In genomic region chr7:16948923-16949458, GRCm38 (mm10) we compare ENCODE assay signal across 14 mouse cellular contexts. TPM values are rescaled to one million over a fixed set of nuclear protein-coding genes. Genes with fewer than 3 reads are reported as not detected.
DNase-seq lines count a peak whose midpoint lies in the region; ATAC-seq and TF ChIP-seq lines count a peak whose summit lies in the region.
"Had no signal": no experiment of that assay in that cellular context is flagged by ENCODE, and none has a peak within 500 bp of the region (broad histone marks: within the 10 kb centered on the region; RNA-seq: fewer than 3 reads in every experiment).

No protein-coding gene starts in this region.

- no peaks in the 10 kb centered on the region; the same call in 1 of the 2 replicates for H3K27me3 ChIP-seq in forebrain, embryonic 15.5 days
- H3K27me3 ChIP-seq in midbrain, postnatal 0 days (ENCODE audit: insufficient read depth, low read length) = no peaks in the 10 kb centered on the region
- H3K27me3 ChIP-seq in intestine, embryonic 16.5 days (replicated peaks; ENCODE audit: control insufficient read depth, insufficient read depth, low read length) = peaks cover 34% of the 10 kb centered on the region
- H3K27me3 ChIP-seq: Patski had no signal

- H3K9ac ChIP-seq in forebrain, embryonic 15.5 days (replicated peaks) = 0 out of 2 replicates have a peak overlapping the region, but pooled peaks have one; percentile 73
- 0 out of 2 replicates have a peak overlapping the region, but pooled peaks have one; percentile 13 for H3K9ac ChIP-seq in midbrain, postnatal 0 days (replicated peaks; ENCODE audit: low read length, poor library complexity, severe bottlenecking)
- no peak overlapping the region for H3K9ac ChIP-seq in intestine, embryonic 16.5 days (ENCODE audit: low read depth, low read length)
- H3K9ac ChIP-seq: liver, embryonic 12.5 days had no signal

- H3K27ac ChIP-seq in left cerebral cortex, adult 2 months = peak overlapping the region; percentile 78; the same call in 1 of the 2 replicates
- H3K27ac ChIP-seq in forebrain, embryonic 15.5 days (replicated peaks) = peak overlapping the region; percentile 67
- peak overlapping the region; percentile 45; the same call in 1 of the 2 replicates for H3K27ac ChIP-seq in midbrain, postnatal 0 days (ENCODE audit: low read depth, low read length)
- H3K27ac ChIP-seq in intestine, embryonic 16.5 days (ENCODE audit: low read length) = no peak overlapping the region
- H3K27ac ChIP-seq: embryonic facial prominence, embryonic 13.5 days; liver, embryonic 12.5 days had no signal

- H3K4me2 ChIP-seq in forebrain, embryonic 15.5 days (replicated peaks) = peak overlapping the region; percentile 78
- peak overlapping the region; percentile 93 for H3K4me2 ChIP-seq in midbrain, postnatal 0 days (ENCODE audit: low read depth, low read length, poor library complexity, severe bottlenecking)
- no peak overlapping the region for H3K4me2 ChIP-seq in intestine, embryonic 16.5 days (ENCODE audit: low read depth, low read length)

- H3K9me3 ChIP-seq in forebrain, embryonic 15.5 days = no peaks in the 10 kb centered on the region
- no peaks in the 10 kb centered on the region for H3K9me3 ChIP-seq in midbrain, postnatal 0 days (ENCODE audit: low read length)
- no peaks in the 10 kb centered on the region for H3K9me3 ChIP-seq in intestine, embryonic 16.5 days (ENCODE audit: control insufficient read depth, low read length)
- H3K9me3 ChIP-seq: embryonic facial prominence, embryonic 13.5 days; liver, embryonic 12.5 days had no signal

- H3K4me1 ChIP-seq in forebrain, embryonic 15.5 days = peaks cover 64% of the 10 kb centered on the region
- peaks cover 15% of the 10 kb centered on the region for H3K4me1 ChIP-seq in midbrain, postnatal 0 days (ENCODE audit: insufficient read depth, low read length)
- peaks cover 48% of the 10 kb centered on the region for H3K4me1 ChIP-seq in intestine, embryonic 16.5 days (ENCODE audit: control insufficient read depth, insufficient read depth, low read length)

- no peak for ATAC-seq in forebrain, embryonic 15.5 days (replicated peaks)
- no peak for ATAC-seq in midbrain, postnatal 0 days (ENCODE audit: low FRiP score)
- no peak for ATAC-seq in intestine, embryonic 16.5 days
- ATAC-seq: liver, embryonic 12.5 days; Patski had no signal

- WGBS in forebrain, embryonic 15.5 days = 51% methylated on average over 8 of the region's 8 CpGs
- 56% methylated on average over 8 of the region's 8 CpGs for WGBS in midbrain, postnatal 0 days
- WGBS in intestine, embryonic 16.5 days = 68% methylated on average over 8 of the region's 8 CpGs

- DNase-seq in left cerebral cortex, adult 2 months (ENCODE audit: extremely low spot score in 1 of 2, low spot score in 2 of 2) = no peak
- DNase-seq in left cerebral cortex, adult 8-10 months (ENCODE audit: low spot score in 2 of 2) = no peak
- peak; percentile 37 to 57 for DNase-seq in cerebellum, postnatal 14 days
- DNase-seq in midbrain, postnatal 0 days (ENCODE audit: low spot score) = peak; percentile 65
- no peak for DNase-seq in adrenal gland, postnatal 36 days
- DNase-seq: kidney, adult 11 months; kidney, postnatal 4 days; lung, postnatal 10 days had no signal

- no peaks in the 10 kb centered on the region for H3K36me3 ChIP-seq in forebrain, embryonic 15.5 days
- no peaks in the 10 kb centered on the region; the same call in 1 of the 2 replicates for H3K36me3 ChIP-seq in midbrain, postnatal 0 days (ENCODE audit: insufficient read depth, low read length)
- H3K36me3 ChIP-seq in intestine, embryonic 16.5 days (ENCODE audit: control insufficient read depth, insufficient read depth, low read length) = no peaks in the 10 kb centered on the region
- H3K36me3 ChIP-seq: embryonic facial prominence, embryonic 13.5 days; liver, embryonic 12.5 days had no signal

- H3K4me3 ChIP-seq in left cerebral cortex, adult 2 months = no peak overlapping the region; the same call in 1 of the 2 replicates
- H3K4me3 ChIP-seq in forebrain, embryonic 15.5 days = peak overlapping the region; percentile 60
- H3K4me3 ChIP-seq in midbrain, postnatal 0 days (ENCODE audit: low read depth, low read length) = peak overlapping the region; percentile 69
- H3K4me3 ChIP-seq in intestine, embryonic 16.5 days (ENCODE audit: low read length) = no peak overlapping the region

- intact Hi-C loops in left cerebral cortex, adult 2 months (cut with DNase I) = no loop called here

- peak; percentile 24 for TF ChIP-seq CTCF in left cerebral cortex, adult 2 months (IDR thresholded peaks at IDR 0.05)
- TF ChIP-seq CTCF in midbrain, postnatal 0 days (IDR thresholded peaks at IDR 0.05) = peak; percentile 59

RNA-seq across cellular contexts. Expression of gene Pnmal2, which starts 4.5 kb away (rescaled TPM):
- 100 to 1,000 TPM; 304 to 311 TPM for total RNA-seq in left cerebral cortex, adult 2 months (2021)
- total RNA-seq in left cerebral cortex, adult 8-10 months (2022) = 100 to 1,000 TPM; 270 to 304 (median 294) TPM
- 87.4 and 102 TPM in 2 replicates for polyA plus RNA-seq in forebrain, embryonic 15.5 days (2015; fragmentation: Nextera tagmentation; extraction: Ambion mirVana)
- total RNA-seq in midbrain, postnatal 0 days (2014; rRNA removed) = 155 and 174 TPM in 2 replicates
- 180 and 187 TPM in 2 replicates for polyA plus RNA-seq in midbrain, postnatal 0 days (2015; fragmentation: Nextera tagmentation; extraction: Ambion mirVana)
- polyA plus RNA-seq in intestine, embryonic 16.5 days (2015; fragmentation: Nextera tagmentation; extraction: Ambion mirVana) = 4.9 and 5.4 TPM in 2 replicates
- total RNA-seq in adrenal gland, postnatal 36 days (2021) = 10 to 100 TPM; 21.9 to 32.4 TPM

RNA-seq across cellular contexts. Expression of gene Pnmal1, which starts 10.5 kb away (rescaled TPM):
- total RNA-seq in left cerebral cortex, adult 2 months (2021) = 100 to 1,000 TPM; 106 to 118 TPM
- total RNA-seq in left cerebral cortex, adult 8-10 months (2022) = 100 to 1,000 TPM; 101 to 107 (median 104) TPM
- polyA plus RNA-seq in forebrain, embryonic 15.5 days (2015; fragmentation: Nextera tagmentation; extraction: Ambion mirVana) = 47.9 and 53.1 TPM in 2 replicates
- total RNA-seq in midbrain, postnatal 0 days (2014; rRNA removed) = 41.2 and 54.0 TPM in 2 replicates
- 64.8 and 65.2 TPM in 2 replicates for polyA plus RNA-seq in midbrain, postnatal 0 days (2015; fragmentation: Nextera tagmentation; extraction: Ambion mirVana)
- polyA plus RNA-seq in intestine, embryonic 16.5 days (2015; fragmentation: Nextera tagmentation; extraction: Ambion mirVana) = 2.7 and 2.9 TPM in 2 replicates
- total RNA-seq in adrenal gland, postnatal 36 days (2021) = 1 to 10 TPM; 3.9 to 4.4 TPM
- polyA plus RNA-seq: Patski had no signal

RNA-seq across cellular contexts. Expression of gene Calm3, which starts 25.1 kb away (rescaled TPM):
- 1,000 to 10,000 TPM; 1,732 to 1,834 TPM for total RNA-seq in left cerebral cortex, adult 2 months (2021)
- total RNA-seq in left cerebral cortex, adult 8-10 months (2022) = 1,000 to 10,000 TPM; 1,595 to 1,874 (median 1,737) TPM
- polyA plus RNA-seq in forebrain, embryonic 15.5 days (2015; fragmentation: Nextera tagmentation; extraction: Ambion mirVana) = 291 and 305 TPM in 2 replicates
- total RNA-seq in midbrain, postnatal 0 days (2014; rRNA removed) = 1,835 and 1,985 TPM in 2 replicates
- polyA plus RNA-seq in midbrain, postnatal 0 days (2015; fragmentation: Nextera tagmentation; extraction: Ambion mirVana) = 467 and 471 TPM in 2 replicates
- 163 and 171 TPM in 2 replicates for polyA plus RNA-seq in intestine, embryonic 16.5 days (2015; fragmentation: Nextera tagmentation; extraction: Ambion mirVana)
- 100 to 1,000 TPM; 232 to 251 TPM for total RNA-seq in adrenal gland, postnatal 36 days (2021)

RNA-seq across cellular contexts. Expression of gene Gm42372, which starts 33.9 kb away (rescaled TPM):
- 10 to 100 TPM; 62.3 to 67.7 TPM for total RNA-seq in left cerebral cortex, adult 2 months (2021)
- 10 to 100 TPM; 60.8 to 66.8 (median 62.2) TPM for total RNA-seq in left cerebral cortex, adult 8-10 months (2022)
- 3.7 and 4.3 TPM in 2 replicates for polyA plus RNA-seq in forebrain, embryonic 15.5 days (2015; fragmentation: Nextera tagmentation; extraction: Ambion mirVana)
- 48.8 and 49.0 TPM in 2 replicates for total RNA-seq in midbrain, postnatal 0 days (2014; rRNA removed)
- 9.0 and 9.2 TPM in 2 replicates for polyA plus RNA-seq in midbrain, postnatal 0 days (2015; fragmentation: Nextera tagmentation; extraction: Ambion mirVana)
- 0.23 and 0.32 TPM in 2 replicates for polyA plus RNA-seq in intestine, embryonic 16.5 days (2015; fragmentation: Nextera tagmentation; extraction: Ambion mirVana)
- total RNA-seq in adrenal gland, postnatal 36 days (2021) = 1 to 10 TPM; 1.1 TPM
- polyA plus RNA-seq: heart, postnatal 0 days had no signal

RNA-seq across cellular contexts. Expression of gene Ptgir, which starts 42.7 kb away (rescaled TPM):
- under 1 TPM; 0.11 to 0.21 TPM for total RNA-seq in left cerebral cortex, adult 2 months (2021)
- under 1 TPM in 3 of 4 experiments, not detected in 1; 0.11 to 0.16 (median 0.13) TPM for total RNA-seq in left cerebral cortex, adult 8-10 months (2022)
- 0.13 and 0.29 TPM in 2 replicates for polyA plus RNA-seq in forebrain, embryonic 15.5 days (2015; fragmentation: Nextera tagmentation; extraction: Ambion mirVana)
- total RNA-seq in midbrain, postnatal 0 days (2014; rRNA removed) = 0.11 and 0.14 TPM in 2 replicates
- polyA plus RNA-seq in midbrain, postnatal 0 days (2015; fragmentation: Nextera tagmentation; extraction: Ambion mirVana) = 0.11 TPM in 1 of 2 replicates, not detected in the other
- 2.5 and 3.2 TPM in 2 replicates for polyA plus RNA-seq in intestine, embryonic 16.5 days (2015; fragmentation: Nextera tagmentation; extraction: Ambion mirVana)
- 1 to 10 TPM; 1.2 to 2.0 TPM for total RNA-seq in adrenal gland, postnatal 36 days (2021)
- polyA plus RNA-seq: Patski had no signal

Comparison
In these comparisons a context has a peak if more than half of its experiments do, and no peak if none do; other contexts are left out.
1. DNase-seq: peak in cerebellum, postnatal 14 days (2 of 2) and midbrain, postnatal 0 days (single experiment); none in left cerebral cortex, adult 2 months (0 of 2), left cerebral cortex, adult 8-10 months (0 of 2) and adrenal gland, postnatal 36 days (0 of 2).
2. H3K4me3 ChIP-seq: peak in forebrain, embryonic 15.5 days (single experiment) and midbrain, postnatal 0 days (single experiment); none in left cerebral cortex, adult 2 months (single experiment) and intestine, embryonic 16.5 days (single experiment).